Mouse (Mus musculus) E14TG2a.4 (cell line): ENCODE measurements around the gene 1700088E04Rik.

Experiments
- H3K27me3 ChIP-seq: 2 replicates; pipeline ENCODE4 v1.6.1; 2014; ENCODE audit warnings: low read length, control low read depth; ENCODE audit not compliant: insufficient read depth
- H3K36me3 ChIP-seq: 2 replicates; pipeline ENCODE4 v1.6.1; 2014; ENCODE audit warnings: low read length, control low read depth; ENCODE audit not compliant: insufficient read depth
- H3K4me1 ChIP-seq: replicated peaks from 2 replicates; pipeline ENCODE4 v1.6.1; 2014; ENCODE audit warnings: low read depth, low read length, control low read depth
- H3K4me3 ChIP-seq: replicated peaks from 2 replicates; pipeline ENCODE4 v1.5.1; 2014; ENCODE audit warnings: mild to moderate bottlenecking, low read length
- H3K9me3 ChIP-seq: 2 replicates; pipeline ENCODE4 v1.6.1; 2014; ENCODE audit warnings: low read length, control low read depth
- CTCF ChIP-seq: conservative IDR thresholded peaks from 2 replicates; pipeline ENCODE4 v1.5.1; 2014; ENCODE audit warnings: low read length
- NANOG ChIP-seq: IDR thresholded peaks from 2 replicates; pipeline ENCODE4 v1.6.1; 2014; ENCODE audit warnings: borderline replicate concordance, low read length, mixed read lengths
- POU5F1 ChIP-seq: IDR thresholded peaks from 2 replicates; pipeline ENCODE4 v1.6.1; 2014; ENCODE audit warnings: low read length, borderline replicate concordance

The 1700088E04Rik gene

GRCm38 (mm10) chr15:79127101-79127500 lies 14.0 kb downstream of the 1700088E04Rik start:
- no peaks in the 10 kb centered on the region for H3K9me3 ChIP-seq
- peak overlapping the region; percentile 56 for H3K4me3 ChIP-seq
- peaks cover 69% of the 10 kb centered on the region for H3K4me1 ChIP-seq
- H3K27me3 ChIP-seq, result 0 out of 2 replicates have a peak, but pooled peaks cover 11% of the 10 kb centered on the region
- peaks cover 33% of the 10 kb centered on the region for H3K36me3 ChIP-seq
- TF ChIP-seq CTCF (no peak), NANOG (no peak), POU5F1 (no peak)

- no peaks in the 10 kb centered on the region for H3K9me3 ChIP-seq
- H3K4me3 ChIP-seq, result peak overlapping the region; percentile 56
- peak; percentile 76 for TF ChIP-seq CTCF
- TF ChIP-seq NANOG, result no peak
- TF ChIP-seq POU5F1, result no peak
- H3K27me3 ChIP-seq, result 0 out of 2 replicates have a peak, but pooled peaks cover 11% of the 10 kb centered on the region
- peaks cover 61% of the 10 kb centered on the region for H3K4me1 ChIP-seq
- peaks cover 30% of the 10 kb centered on the region for H3K36me3 ChIP-seq
These were observed 14.7 kb downstream of the 1700088E04Rik start for GRCm38 (mm10) chr15:79126217-79126932.

GRCm38 (mm10) chr15:79124331-79124875 lies 16.6 kb downstream of the 1700088E04Rik start:
- peaks cover 57% of the 10 kb centered on the region for H3K4me1 ChIP-seq
- peaks cover 19% of the 10 kb centered on the region for H3K36me3 ChIP-seq
- no peak for TF ChIP-seq NANOG
- TF ChIP-seq POU5F1, result no peak
- TF ChIP-seq CTCF, result no peak
- H3K4me3 ChIP-seq, result no peak overlapping the region
- H3K27me3 ChIP-seq, result no peaks in the 10 kb centered on the region; the same call in 1 of the 2 replicates
- no peaks in the 10 kb centered on the region for H3K9me3 ChIP-seq

GRCm38 (mm10) chr15:79123751-79124150 lies 17.3 kb downstream of the 1700088E04Rik start:
- Histone ChIP-seq H3K9me3 (no peaks in the 10 kb centered on the region), H3K36me3 (peaks cover 18% of the 10 kb centered on the region), H3K4me3 (no peak overlapping the region), H3K27me3 (no peaks in the 10 kb centered on the region; the same call in 1 of the 2 replicates), H3K4me1 (peaks cover 56% of the 10 kb centered on the region)
- TF ChIP-seq NANOG, result no peak
- no peak for TF ChIP-seq CTCF
- TF ChIP-seq POU5F1, result no peak

- TF ChIP-seq POU5F1 (no peak), CTCF (no peak), NANOG (no peak)
- Histone ChIP-seq H3K27me3 (no peaks in the 10 kb centered on the region; the same call in 1 of the 2 replicates), H3K4me3 (no peak overlapping the region), H3K36me3 (peaks cover 16% of the 10 kb centered on the region), H3K4me1 (peaks cover 54% of the 10 kb centered on the region), H3K9me3 (no peaks in the 10 kb centered on the region)
These were observed 18.5 kb downstream of the 1700088E04Rik start for GRCm38 (mm10) chr15:79122546-79122945.

GRCm38 (mm10) chr15:79122119-79122518 lies 18.9 kb downstream of the 1700088E04Rik start:
- no peak for TF ChIP-seq POU5F1

GRCm38 (mm10) chr15:79119491-79119890 lies 21.6 kb downstream of the 1700088E04Rik start:
- Histone ChIP-seq H3K9me3 (no peaks in the 10 kb centered on the region), H3K4me3 (no peak overlapping the region), H3K36me3 (peaks cover 5% of the 10 kb centered on the region), H3K27me3 (no peaks in the 10 kb centered on the region; the same call in 1 of the 2 replicates), H3K4me1 (peaks cover 65% of the 10 kb centered on the region)
- no peak for TF ChIP-seq CTCF
- no peak for TF ChIP-seq POU5F1
- TF ChIP-seq NANOG, result no peak

More at GRCm38 (mm10) chr15:79122119-79122518, 18.9 kb downstream of the 1700088E04Rik start:
- peaks cover 54% of the 10 kb centered on the region for H3K4me1 ChIP-seq
- H3K9me3 ChIP-seq, result no peaks in the 10 kb centered on the region
- no peaks in the 10 kb centered on the region; the same call in 1 of the 2 replicates for H3K27me3 ChIP-seq
- H3K36me3 ChIP-seq, result peaks cover 12% of the 10 kb centered on the region
- H3K4me3 ChIP-seq, result no peak overlapping the region

GRCm38 (mm10) chr15:79115276-79115675 lies 25.8 kb downstream of the 1700088E04Rik start:
- Histone ChIP-seq H3K9me3 (no peaks in the 10 kb centered on the region), H3K4me3 (no peak overlapping the region), H3K4me1 (peaks cover 63% of the 10 kb centered on the region), H3K27me3 (peaks cover 17% of the 10 kb centered on the region), H3K36me3 (no peaks in the 10 kb centered on the region; the same call in 1 of the 2 replicates)
- no peak for TF ChIP-seq CTCF
- TF ChIP-seq POU5F1, result no peak
- no peak for TF ChIP-seq NANOG

- Histone ChIP-seq H3K4me3 (no peak overlapping the region), H3K9me3 (no peaks in the 10 kb centered on the region), H3K4me1 (peaks cover 54% of the 10 kb centered on the region), H3K27me3 (peaks cover 40% of the 10 kb centered on the region), H3K36me3 (no peaks in the 10 kb centered on the region; the same call in 1 of the 2 replicates)
- no peak for TF ChIP-seq CTCF
- no peak for TF ChIP-seq NANOG
- TF ChIP-seq POU5F1, result no peak
These were observed 29.3 kb downstream of the 1700088E04Rik start for GRCm38 (mm10) chr15:79111774-79112173.
